Mouse (Mus musculus): Measurements from ENCODE around the gene Scgb2b21.
"Not testable (repeated sequence)": the region's sequence is repeated elsewhere in the genome, so short reads cannot be mapped to it uniquely, and the experiment has no call there.

Gene Scgb2b21

GRCm38 (mm10) chr7:33520358-33520757, at the start of gene Scgb2b21:
Gene Scgb2b21, minus strand, starts transcription at chr7:33520458.
- no peak for ATAC-seq (ENCODE audit: low TSS enrichment)

- ATAC-seq (ENCODE audit: low TSS enrichment), result not testable (repeated sequence)
Measured at GRCm38 (mm10) chr7:33543420-33543819, 23.2 kb upstream of the Scgb2b21 start.
